Mouse (Mus musculus) testis, adult 2 months (tissue): ENCODE results near the gene Pigv. TPM values are rescaled to one million over a fixed set of nuclear protein-coding genes. Genes with fewer than 3 reads are reported as not detected.

Source experiments
- H3K27ac ChIP-seq: fragments of 200-500 bp; 2 replicates; pipeline ENCODE4 v1.5.1; 2012; ENCODE audit warnings: low read depth, low read length; ENCODE audit not compliant: control insufficient read depth, insufficient read depth
- H3K27me3 ChIP-seq: fragments of 200-500 bp; 2 replicates; pipeline ENCODE4 v1.6.1; 2012; ENCODE audit warnings: mild to moderate bottlenecking, low read length, moderate library complexity; ENCODE audit not compliant: control insufficient read depth, insufficient read depth
- H3K36me3 ChIP-seq: fragments of 200-500 bp; 2 replicates; pipeline ENCODE4 v1.6.1; 2012; ENCODE audit warnings: mild to moderate bottlenecking, low read length; ENCODE audit not compliant: control insufficient read depth, insufficient read depth
- H3K4me1 ChIP-seq: fragments of 200-500 bp; 2 replicates; pipeline ENCODE4 v1.6.1; 2012; ENCODE audit warnings: low read length; ENCODE audit not compliant: control insufficient read depth, insufficient read depth
- H3K4me3 ChIP-seq: fragments of 200-500 bp; 2 replicates; pipeline ENCODE4 v1.5.1; 2012; ENCODE audit warnings: low read depth, mild to moderate bottlenecking, low read length, moderate library complexity, mixed read lengths; ENCODE audit not compliant: control insufficient read depth
- CTCF ChIP-seq: fragments of 200-500 bp; IDR thresholded peaks from 2 replicates; pipeline ENCODE4 v1.5.1; 2012; ENCODE audit warnings: low read depth, mild to moderate bottlenecking, inconsistent platforms, low read length, moderate library complexity; ENCODE audit not compliant: control insufficient read depth, insufficient read depth, insufficient replicate concordance
- POLR2A ChIP-seq: fragments of 200-500 bp; IDR thresholded peaks from 2 replicates; pipeline ENCODE4 v1.6.1; 2012; ENCODE audit warnings: low read depth, mild to moderate bottlenecking, inconsistent platforms, low read length, moderate library complexity; ENCODE audit not compliant: control insufficient read depth
- polyA plus RNA-seq: library from polyadenylated mRNA; depleted of rRNA; stranded (reverse); fragments of >200 nt; gene quantifications from 2 replicates; pipeline ENCODE4 v1.2.3, GENCODE M21; 2012

Gene Pigv
- polyA plus RNA-seq, 1 experiment: 8.7 TPM

GRCm38 (mm10) chr4:133634043-133634410 lies 38.4 kb downstream of the Pigv start:
- peaks cover 5% of the 10 kb centered on the region; the same call in 1 of the 2 replicates for H3K27me3 ChIP-seq
- peaks cover 11% of the 10 kb centered on the region for H3K4me1 ChIP-seq
- no peaks in the 10 kb centered on the region for H3K36me3 ChIP-seq
- no peak overlapping the region for H3K4me3 ChIP-seq
- H3K27ac ChIP-seq: no peak overlapping the region
- TF ChIP-seq POLR2A: no peak
- no peak for TF ChIP-seq CTCF

DNA sequence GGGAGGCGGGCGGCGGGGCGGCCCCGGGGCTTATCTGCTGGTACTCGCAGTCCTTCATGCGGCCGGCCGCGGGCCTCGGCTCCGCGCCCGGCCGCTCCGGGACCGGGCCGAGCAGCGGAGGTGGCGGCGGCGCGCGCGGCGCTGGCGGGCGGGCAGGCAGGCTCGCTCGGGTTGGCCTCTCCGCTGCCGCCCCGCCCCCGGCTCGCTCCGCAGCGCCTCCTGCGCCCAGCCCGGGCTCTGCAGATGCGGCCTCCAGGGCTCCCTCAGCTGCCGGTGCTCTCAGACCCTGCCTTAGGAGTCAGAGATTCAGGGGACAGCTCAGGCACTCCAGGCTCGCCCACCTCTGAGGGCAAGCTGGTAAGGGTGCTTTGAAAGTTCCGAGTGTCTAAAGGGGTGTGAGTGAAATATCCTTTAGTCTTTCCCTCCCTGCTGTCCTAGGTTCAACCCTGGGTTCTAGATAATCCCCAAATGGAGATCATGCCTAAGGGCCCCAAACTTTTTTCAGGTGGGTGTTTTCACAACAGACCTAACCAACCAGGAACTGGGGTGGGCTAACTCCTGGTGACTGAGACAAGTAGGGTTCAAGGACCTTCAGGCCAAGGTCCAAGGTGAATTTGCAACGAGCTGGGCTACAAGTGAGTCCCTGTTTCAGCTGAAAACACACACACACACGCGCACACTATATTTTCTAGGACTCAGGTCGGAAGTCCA lies 39.0 kb downstream of the Pigv start:
- Histone ChIP-seq H3K36me3 (no peaks in the 10 kb centered on the region), H3K27me3 (peaks cover 5% of the 10 kb centered on the region; the same call in 1 of the 2 replicates), H3K4me3 (peak overlapping the region; percentile 83), H3K4me1 (peaks cover 11% of the 10 kb centered on the region), H3K27ac (peak overlapping the region; percentile 7)
- no peak for TF ChIP-seq POLR2A
- TF ChIP-seq CTCF: peak; percentile 66

GRCm38 (mm10) chr4:133632483-133633327 lies 39.7 kb downstream of the Pigv start:
- H3K27ac ChIP-seq: 0 out of 2 replicates have a peak overlapping the region, but pooled peaks have one; percentile 60
- H3K36me3 ChIP-seq: no peaks in the 10 kb centered on the region
- peaks cover 11% of the 10 kb centered on the region for H3K4me1 ChIP-seq
- peak overlapping the region; percentile 83 for H3K4me3 ChIP-seq
- TF ChIP-seq CTCF (no peak), POLR2A (no peak)
- H3K27me3 ChIP-seq: peaks cover 5% of the 10 kb centered on the region; the same call in 1 of the 2 replicates

DNA sequence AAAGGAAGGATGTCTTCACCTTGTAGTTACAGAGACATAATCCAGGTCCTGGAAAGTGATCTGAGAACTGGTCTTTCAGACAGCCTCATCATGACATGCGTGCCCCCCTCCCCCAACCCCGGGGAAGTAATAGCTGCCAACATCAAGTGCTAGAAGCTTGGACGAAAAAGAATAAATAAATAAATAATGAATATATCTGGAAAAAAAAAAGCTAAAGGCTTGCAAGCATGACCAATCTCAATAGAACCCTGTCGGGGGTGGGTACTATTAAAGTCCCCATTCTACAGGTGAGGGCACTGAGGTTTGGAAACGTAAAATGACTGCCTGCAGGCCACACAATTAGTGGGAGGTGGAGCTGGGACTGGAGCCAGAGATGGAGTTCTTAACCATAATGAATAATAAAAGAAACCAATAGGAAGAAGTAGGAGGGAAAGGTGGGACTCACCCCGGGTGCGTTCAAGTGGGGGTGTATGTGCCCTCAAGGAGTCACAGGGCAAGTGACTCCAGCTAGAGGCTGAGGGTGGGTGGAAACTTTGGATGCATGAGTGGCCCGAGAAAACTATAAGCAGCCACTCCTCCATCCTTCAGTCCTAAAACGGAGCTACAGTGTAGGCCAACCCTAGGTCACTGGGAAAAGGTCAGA lies 40.6 kb downstream of the Pigv start:
- Histone ChIP-seq H3K27ac (no peak overlapping the region), H3K36me3 (no peaks in the 10 kb centered on the region), H3K4me3 (peak overlapping the region; percentile 83; the same call in 1 of the 2 replicates), H3K4me1 (peaks cover 11% of the 10 kb centered on the region), H3K27me3 (peaks cover 5% of the 10 kb centered on the region; the same call in 1 of the 2 replicates)
- TF ChIP-seq CTCF (no peak), POLR2A (no peak)

DNA sequence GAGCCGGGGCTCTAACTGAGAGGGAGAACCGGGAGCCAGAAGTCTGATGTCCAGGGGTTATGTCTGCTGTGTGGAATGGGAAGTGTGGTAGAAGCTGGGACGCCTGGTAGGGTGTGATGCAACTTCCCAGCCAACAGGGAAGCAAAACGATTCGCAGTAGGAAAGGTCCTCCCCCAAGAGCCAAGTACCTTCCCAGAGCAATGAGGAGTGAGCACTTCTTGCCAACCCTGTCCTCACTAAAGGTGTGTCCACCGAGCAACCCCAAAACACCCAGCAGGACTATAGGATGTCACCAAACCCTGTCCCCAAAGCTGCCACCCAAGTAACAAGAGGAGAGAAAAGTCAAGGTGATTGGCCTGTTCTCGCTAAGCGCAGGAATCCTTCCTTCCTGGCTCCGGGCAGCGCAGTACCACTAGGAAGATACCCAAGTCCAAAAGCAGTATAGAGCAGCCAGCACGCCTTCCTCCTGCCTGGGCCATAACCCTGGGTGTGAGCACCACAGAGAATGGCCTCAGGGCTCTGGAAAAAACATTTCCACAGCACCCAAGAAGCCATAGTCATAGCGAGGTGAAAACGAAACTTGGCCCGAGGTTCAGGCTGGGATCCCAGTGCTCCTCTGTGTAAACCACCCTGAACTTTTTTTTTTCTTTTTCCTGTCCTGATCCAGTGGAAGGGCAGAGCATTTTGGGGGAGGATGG lies 41.2 kb downstream of the Pigv start:
- Histone ChIP-seq H3K4me1 (peaks cover 11% of the 10 kb centered on the region), H3K4me3 (no peak overlapping the region), H3K27me3 (peaks cover 5% of the 10 kb centered on the region; the same call in 1 of the 2 replicates), H3K36me3 (no peaks in the 10 kb centered on the region), H3K27ac (no peak overlapping the region)
- TF ChIP-seq POLR2A: no peak
- no peak for TF ChIP-seq CTCF

- Histone ChIP-seq H3K27me3 (peaks cover 5% of the 10 kb centered on the region; the same call in 1 of the 2 replicates), H3K4me1 (peaks cover 11% of the 10 kb centered on the region), H3K36me3 (no peaks in the 10 kb centered on the region), H3K27ac (no peak overlapping the region), H3K4me3 (no peak overlapping the region)
- TF ChIP-seq POLR2A (no peak), CTCF (no peak)
Measured at GRCm38 (mm10) chr4:133630326-133630920, 42.0 kb downstream of the Pigv start.
